Mouse (Mus musculus) gastrocnemius, postnatal 14 days (tissue): ENCODE measurements at regions not wholly inside any gene's neighbourhood (a gene's known extent, or its start where the extent isn't known, plus 50 kb on each side); places are given as distances from the start of the nearest gene placed in this dataset.

Experiments used
- DNase-seq: peaks from one replicate; pipeline ENCODE4 v3.0.0; 2021; ENCODE audit warnings: mixed read lengths
- intact Hi-C: fragments of 180-260 bp; cut with DNase I; formaldehyde crosslinking; loops from one replicate; pipeline ENCODE4 v1.15.1; 2025; ENCODE audit warnings: low total_unique reads

GRCm38 (mm10) chr13:72800021-72800420 lies 171.4 kb downstream of the Irx2 start:
- DNase-seq, result no peak
- intact Hi-C loops, result no loop called here

GRCm38 (mm10) chr13:72800546-72800945 lies 171.9 kb downstream of the Irx2 start:
- intact Hi-C loops, result no loop called here
- DNase-seq, result no peak

- intact Hi-C loops, result no loop called here
- DNase-seq, result no peak
These were observed 174.8 kb downstream of the Irx2 start for GRCm38 (mm10) chr13:72803374-72803773.

- intact Hi-C loops, result no loop called here
- no peak for DNase-seq
These were observed 180.6 kb downstream of the Irx2 start for GRCm38 (mm10) chr13:72809226-72809625.

- DNase-seq, result no peak
- intact Hi-C loops, result no loop called here
These were observed 182.0 kb downstream of the Irx2 start for GRCm38 (mm10) chr13:72810626-72811025.

- DNase-seq, result no peak
- intact Hi-C loops, result no loop called here
These were observed 186.0 kb downstream of the Irx2 start for GRCm38 (mm10) chr13:72814616-72815015.

GRCm38 (mm10) chr13:72815236-72815932 lies 186.8 kb downstream of the Irx2 start:
- intact Hi-C loops, result no loop called here
- DNase-seq, result no peak

GRCm38 (mm10) chr13:72815933-72816553 lies 187.4 kb downstream of the Irx2 start:
- intact Hi-C loops, result no loop called here
- no peak for DNase-seq

GRCm38 (mm10) chr13:72816856-72817255 lies 188.2 kb downstream of the Irx2 start:
- no peak for DNase-seq
- intact Hi-C loops, result no loop called here

GRCm38 (mm10) chr13:72817521-72817920 lies 188.9 kb downstream of the Irx2 start:
- intact Hi-C loops, result no loop called here
- no peak for DNase-seq

GRCm38 (mm10) chr13:72817930-72818329 lies 189.3 kb downstream of the Irx2 start:
- intact Hi-C loops, result no loop called here
- no peak for DNase-seq

- intact Hi-C loops, result no loop called here
- no peak for DNase-seq
These were observed 198.0 kb downstream of the Irx2 start for GRCm38 (mm10) chr13:72826613-72827012.

GRCm38 (mm10) chr13:72829331-72829730 lies 200.7 kb downstream of the Irx2 start:
- intact Hi-C loops, result no loop called here
- DNase-seq, result no peak

GRCm38 (mm10) chr13:72833326-72833725 lies 204.7 kb downstream of the Irx2 start:
- DNase-seq, result no peak
- intact Hi-C loops, result no loop called here

- DNase-seq, result no peak
- intact Hi-C loops, result no loop called here
These were observed 208.4 kb downstream of the Irx2 start for GRCm38 (mm10) chr13:72837016-72837415.

- intact Hi-C loops, result no loop called here
- DNase-seq, result no peak
These were observed 219.5 kb downstream of the Irx2 start for GRCm38 (mm10) chr13:72848097-72848496.

GRCm38 (mm10) chr13:72849841-72850240 lies 221.2 kb downstream of the Irx2 start:
- no peak for DNase-seq
- intact Hi-C loops, result no loop called here

GRCm38 (mm10) chr13:72852896-72853295 lies 224.3 kb downstream of the Irx2 start:
- no peak for DNase-seq
- intact Hi-C loops, result no loop called here

- intact Hi-C loops, result no loop called here
- no peak for DNase-seq
These were observed 247.3 kb downstream of the Irx2 start for GRCm38 (mm10) chr13:72875921-72876320.

GRCm38 (mm10) chr13:72894982-72895381 lies 266.4 kb downstream of the Irx2 start:
- intact Hi-C loops, result no loop called here
- DNase-seq, result no peak

- DNase-seq, result no peak
- intact Hi-C loops, result no loop called here
These were observed 274.0 kb downstream of the Irx2 start for GRCm38 (mm10) chr13:72902576-72902975.
